Mouse (Mus musculus) kidney, postnatal 36 days (tissue): Measurements from ENCODE around the gene Mfap2.

ENCODE experiments used
- DNase-seq, 2 experiments: peaks; one replicate each; pipeline ENCODE4 v3.0.0; 2021 to 2022; ENCODE audit warnings: mixed read lengths in 2 of 2

The Mfap2 gene

GRCm38 (mm10) chr4:140988706-140989290 lies 21.4 kb upstream of the Mfap2 start:
- peak in 1 of 2 experiments; percentile 15 for DNase-seq

GRCm38 (mm10) chr4:140989447-140989846 lies 20.8 kb upstream of the Mfap2 start:
- no peak for DNase-seq

DNA sequence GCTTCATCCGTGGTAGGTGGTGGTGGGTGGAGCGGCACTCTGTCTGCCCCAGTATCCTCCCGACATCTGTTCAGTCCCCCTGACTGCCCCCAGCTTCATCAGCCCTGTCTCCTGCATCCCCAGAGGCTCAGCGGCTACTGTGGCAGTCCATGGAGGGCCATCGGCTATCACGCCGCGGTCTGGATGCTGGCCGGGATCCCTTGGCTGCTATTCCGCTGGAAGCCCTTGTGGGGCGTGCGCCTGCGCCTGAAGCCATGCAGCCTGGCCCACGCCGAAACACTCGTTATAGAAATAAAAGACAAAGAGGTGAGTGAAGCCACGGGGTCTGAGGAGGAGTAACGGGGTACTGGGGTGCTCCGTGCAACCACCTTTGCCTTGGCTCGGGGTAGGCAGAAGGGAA lies 18.0 kb upstream of the Mfap2 start:
- no peak for DNase-seq

DNA sequence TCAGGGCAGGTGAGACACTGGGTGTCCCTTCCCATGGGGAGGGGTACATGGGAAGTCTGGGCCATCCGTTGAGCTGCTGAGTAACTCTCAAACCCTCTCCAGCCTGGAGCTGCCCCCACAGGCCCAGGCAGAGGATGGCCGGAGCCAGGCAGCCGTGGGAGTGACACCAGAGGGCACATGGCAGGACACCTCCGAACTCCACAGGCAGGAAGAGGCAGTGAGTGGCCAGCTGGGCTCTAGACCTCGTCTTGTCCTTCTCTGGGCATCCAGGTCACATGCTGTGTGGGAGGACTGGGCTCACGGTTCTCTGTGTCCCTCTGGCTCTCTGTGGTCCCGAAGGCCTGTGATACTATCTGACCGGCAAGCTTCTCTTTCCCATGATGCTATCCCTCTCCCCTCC lies 16.4 kb upstream of the Mfap2 start:
- no peak for DNase-seq

DNA sequence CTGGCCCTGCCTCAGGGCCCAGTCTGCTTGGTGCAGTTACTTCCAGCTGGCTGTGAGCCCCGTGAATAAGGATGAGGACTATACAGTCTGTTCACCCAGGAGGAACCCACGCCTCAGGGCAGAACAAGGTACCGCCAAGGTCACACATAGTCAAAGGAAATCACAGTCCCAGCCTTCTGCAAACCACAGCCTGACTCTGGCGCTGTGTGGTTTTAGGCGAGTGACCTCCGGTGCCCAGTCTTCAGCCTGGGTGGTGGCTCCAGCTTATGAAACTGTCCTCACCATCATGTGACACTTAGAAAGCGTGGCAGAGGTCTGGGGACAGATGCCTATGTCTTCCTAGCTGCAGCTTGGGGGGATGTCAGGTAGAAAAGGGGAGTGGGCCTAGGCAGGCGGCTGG lies 14.4 kb upstream of the Mfap2 start:
- no peak for DNase-seq

- DNase-seq: no peak
Measured at GRCm38 (mm10) chr4:140996812-140997211, 13.4 kb upstream of the Mfap2 start.

- peak; percentile 20 to 78 for DNase-seq
Measured at GRCm38 (mm10) chr4:141005983-141006382, 4.2 kb upstream of the Mfap2 start.

GRCm38 (mm10) chr4:141008028-141008427 lies 2.2 kb upstream of the Mfap2 start:
- DNase-seq: peak; percentile 73 to 75

- DNase-seq: no peak
Measured at GRCm38 (mm10) chr4:141010526-141010925, 308 bp downstream of the Mfap2 start.

GRCm38 (mm10) chr4:141010941-141011429 lies 767 bp downstream of the Mfap2 start:
- DNase-seq: peak; percentile 39 to 42

- DNase-seq: peak in 1 of 2 experiments; percentile 35
Measured at GRCm38 (mm10) chr4:141011556-141012328, 1.5 kb downstream of the Mfap2 start.

DNA sequence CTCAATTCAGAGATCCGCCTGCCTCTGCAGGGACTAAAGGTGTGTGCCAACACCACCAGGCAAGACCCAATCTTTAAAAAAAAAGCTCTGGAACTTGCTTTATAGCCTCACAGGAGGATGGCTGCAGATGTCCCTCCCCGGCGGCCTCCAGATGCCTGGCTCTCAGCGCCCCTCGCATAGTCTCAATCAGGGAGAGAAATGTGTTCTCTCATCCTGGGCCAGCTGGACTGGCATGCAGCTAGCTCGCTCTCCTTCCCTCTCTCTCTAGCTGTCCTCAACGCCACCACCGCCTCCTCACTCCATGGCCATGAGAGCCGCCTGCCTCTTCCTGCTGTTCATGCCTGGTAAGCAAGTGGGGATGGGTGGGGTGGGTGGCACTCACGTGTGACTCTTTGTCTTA lies 2.3 kb downstream of the Mfap2 start:
- no peak for DNase-seq

DNA sequence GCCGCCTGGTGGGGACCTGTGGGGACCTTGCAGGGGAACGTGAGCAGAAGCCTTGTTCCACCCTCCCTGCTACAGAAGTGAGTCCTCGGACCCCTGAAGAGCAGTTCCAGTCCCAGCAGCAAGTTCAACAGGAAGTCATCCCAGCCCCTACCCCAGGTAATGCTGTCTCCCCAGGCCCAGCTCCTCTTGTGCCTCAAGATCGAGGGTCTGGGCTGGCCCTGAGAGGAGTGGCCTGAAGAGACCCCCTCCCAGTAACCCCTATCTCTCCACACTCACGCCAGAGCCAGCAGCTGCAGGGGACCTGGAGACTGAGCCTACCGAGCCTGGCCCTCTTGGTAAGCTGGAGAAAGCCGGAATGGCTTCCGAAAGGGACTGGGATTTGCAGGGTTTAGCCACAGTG lies 3.9 kb downstream of the Mfap2 start:
- no peak for DNase-seq

DNA sequence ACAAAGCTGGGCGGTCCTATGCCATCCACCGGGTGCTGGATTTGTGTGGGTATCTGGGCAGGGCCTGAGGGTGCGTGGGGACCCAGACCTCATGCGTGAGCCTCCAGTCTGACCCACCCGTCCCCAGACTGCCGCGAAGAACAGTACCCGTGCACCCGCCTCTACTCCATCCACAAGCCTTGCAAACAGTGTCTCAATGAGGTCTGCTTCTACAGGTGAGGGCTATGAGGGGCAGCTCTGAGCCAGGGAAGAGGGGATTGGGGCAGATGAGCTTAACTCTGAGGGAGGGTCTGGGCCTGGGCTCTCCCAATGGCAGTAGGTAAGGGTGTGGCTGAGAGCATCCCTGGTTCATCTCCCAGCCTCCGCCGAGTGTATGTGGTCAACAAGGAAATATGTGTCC lies 4.6 kb downstream of the Mfap2 start:
- no peak for DNase-seq

- no peak for DNase-seq
Measured at GRCm38 (mm10) chr4:141015356-141015755, 5.1 kb downstream of the Mfap2 start.

- DNase-seq: no peak
Measured at GRCm38 (mm10) chr4:141016311-141016710, 6.1 kb downstream of the Mfap2 start.

- no peak for DNase-seq
Measured at GRCm38 (mm10) chr4:141017657-141018436, 7.6 kb downstream of the Mfap2 start.

DNA sequence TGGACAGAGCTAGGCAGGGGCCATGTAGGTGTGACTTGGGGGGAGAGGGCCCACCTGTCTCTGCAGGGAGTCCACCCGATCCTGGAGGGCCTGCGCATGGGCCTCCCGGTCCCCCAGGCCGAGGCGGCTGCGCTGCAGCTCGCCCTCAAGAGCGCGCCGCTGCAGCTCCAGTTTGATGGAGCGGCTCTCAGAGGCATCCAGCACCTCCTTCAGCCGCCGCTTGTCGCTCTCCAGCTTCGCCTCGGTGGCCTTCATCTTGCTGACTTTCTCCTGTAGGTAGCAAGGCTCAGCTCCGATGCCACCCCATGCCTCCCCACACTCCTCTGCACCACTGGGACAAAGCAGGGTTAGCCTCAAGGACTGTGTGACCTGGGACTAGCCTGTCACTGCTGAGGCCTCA lies 10.0 kb downstream of the Mfap2 start:
- DNase-seq: no peak

DNA sequence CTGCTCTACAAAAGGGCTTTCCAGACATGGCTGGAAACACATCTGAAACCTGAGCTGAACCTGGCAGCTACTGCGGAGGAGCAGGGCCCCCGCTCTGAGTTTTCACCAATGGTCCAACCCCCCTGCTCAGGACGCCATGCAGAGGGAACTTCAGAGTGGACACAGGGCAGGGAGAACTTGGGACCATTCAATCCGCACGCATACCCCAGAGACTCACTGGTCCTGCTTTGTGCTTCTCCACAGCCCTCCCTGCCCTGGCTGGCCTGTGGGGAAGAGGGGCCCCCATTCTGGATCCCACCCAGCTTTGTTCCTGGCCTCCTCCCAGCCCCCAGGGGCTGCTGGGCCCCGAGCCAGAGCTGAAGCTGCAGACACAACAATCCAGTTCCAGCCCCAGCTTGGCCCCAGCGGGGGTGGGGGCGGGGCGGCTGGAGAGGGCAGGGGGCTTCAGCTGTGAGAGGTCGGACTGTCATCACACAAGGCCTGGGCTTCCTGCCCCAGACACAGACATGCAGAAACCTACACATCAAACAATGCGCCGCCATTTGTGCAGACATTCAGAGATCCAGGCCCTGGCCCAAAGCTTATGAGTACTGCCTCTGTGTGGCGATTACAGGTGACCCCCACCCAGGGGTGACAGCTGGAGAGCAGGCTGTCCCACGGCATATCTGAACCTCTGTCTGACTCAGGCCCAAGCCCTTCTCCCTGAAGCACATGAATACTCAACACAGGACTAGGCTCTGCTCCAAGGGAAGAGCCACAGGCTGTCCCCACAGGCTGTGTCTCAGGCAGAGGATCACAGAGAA lies 10.8 kb downstream of the Mfap2 start:
- DNase-seq: no peak

GRCm38 (mm10) chr4:141021614-141021929 lies 11.4 kb downstream of the Mfap2 start:
- DNase-seq: no peak

DNA sequence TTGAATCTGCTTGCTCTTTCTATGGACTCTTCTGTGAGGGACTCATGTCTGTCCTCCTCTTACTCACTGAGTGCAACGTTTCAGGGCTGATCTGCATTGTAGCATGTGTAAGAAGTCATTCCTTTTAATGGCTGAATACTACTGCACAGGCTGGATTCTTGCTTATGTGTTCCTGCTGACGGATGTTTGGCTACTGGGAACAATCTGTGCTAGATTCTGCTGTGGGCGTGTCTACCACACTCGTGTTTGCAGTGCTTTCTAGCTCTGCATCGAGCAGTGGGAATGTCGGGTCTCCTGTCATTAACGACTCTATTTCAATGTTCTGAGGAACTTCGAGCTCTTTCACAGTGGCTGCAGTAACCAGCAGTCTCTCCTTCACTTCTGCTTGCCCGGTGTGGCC lies 13.8 kb downstream of the Mfap2 start:
- DNase-seq: no peak

GRCm38 (mm10) chr4:141024992-141025391 lies 14.8 kb downstream of the Mfap2 start:
- DNase-seq: no peak
